ENCODE assay signal across 8 mouse cellular contexts in the genomic region with DNA sequence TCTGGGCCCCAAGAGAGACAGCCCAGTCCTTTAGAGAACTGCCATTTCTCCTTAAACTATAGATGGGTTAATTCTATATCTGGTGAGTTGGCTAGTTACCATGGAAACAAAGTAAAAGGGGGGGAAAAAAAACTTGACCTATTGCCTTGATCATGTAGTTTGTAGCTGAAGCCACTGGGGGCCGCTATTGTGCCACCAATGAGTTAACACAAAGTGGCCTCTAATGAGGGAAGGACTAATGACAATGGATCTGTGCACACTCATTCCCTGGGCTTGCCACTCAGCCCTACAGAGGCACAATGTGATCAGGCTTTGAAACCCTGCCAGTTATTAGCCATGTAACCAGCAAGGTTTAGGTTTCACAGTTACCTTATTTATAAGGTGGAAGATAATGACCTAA. TPM values are rescaled to one million over a fixed set of nuclear protein-coding genes. Genes with fewer than 3 reads are reported as not detected.
A peak's percentile ranks its signal among the peaks of the same experiment; 100 is the strongest.
DNase-seq lines count a peak whose midpoint lies in the region; ATAC-seq and TF ChIP-seq lines count a peak whose summit lies in the region.
"Had no signal": no experiment of that assay in that cellular context is flagged by ENCODE, and none has a peak within 500 bp of the region (broad histone marks: within the 10 kb centered on the region; RNA-seq: fewer than 3 reads in every experiment).

No protein-coding gene starts in this region.

- H3K27me3 ChIP-seq in hindbrain, embryonic 13.5 days = no peaks in the 10 kb centered on the region
- no peaks in the 10 kb centered on the region for H3K27me3 ChIP-seq in liver, postnatal 0 days (ENCODE audit: insufficient read depth, low read length)
- H3K27me3 ChIP-seq in neural tube, embryonic 15.5 days (replicated peaks) = no peaks in the 10 kb centered on the region
- H3K27me3 ChIP-seq: neural tube, embryonic 12.5 days had no signal

- no peak overlapping the region for H3K4me3 ChIP-seq in hindbrain, embryonic 13.5 days
- H3K4me3 ChIP-seq in liver, postnatal 0 days (ENCODE audit: low read depth, low read length) = no peak overlapping the region
- no peak overlapping the region for H3K4me3 ChIP-seq in neural tube, embryonic 15.5 days (replicated peaks)
- H3K4me3 ChIP-seq: neural tube, embryonic 12.5 days had no signal

- H3K36me3 ChIP-seq in hindbrain, embryonic 13.5 days = peaks cover 2% of the 10 kb centered on the region
- no peaks in the 10 kb centered on the region for H3K36me3 ChIP-seq in liver, postnatal 0 days (replicated peaks; ENCODE audit: insufficient read depth, low read length)
- 0 out of 2 replicates have a peak, but pooled peaks cover 3% of the 10 kb centered on the region for H3K36me3 ChIP-seq in neural tube, embryonic 15.5 days

- TF ChIP-seq CTCF in liver, postnatal 0 days (IDR thresholded peaks at IDR 0.05; ENCODE audit: low read depth) = peak; percentile 91

- H3K4me2 ChIP-seq in hindbrain, embryonic 13.5 days = no peak overlapping the region
- no peak overlapping the region for H3K4me2 ChIP-seq in liver, postnatal 0 days (ENCODE audit: low read depth, low read length)
- no peak overlapping the region for H3K4me2 ChIP-seq in neural tube, embryonic 15.5 days
- H3K4me2 ChIP-seq: neural tube, embryonic 12.5 days had no signal

- no peak for TF ChIP-seq EP300 in liver, postnatal 0 days (IDR thresholded peaks at IDR 0.05; ENCODE audit: low read depth)

- H3K4me1 ChIP-seq in hindbrain, embryonic 13.5 days (replicated peaks) = peaks cover 42% of the 10 kb centered on the region
- H3K4me1 ChIP-seq in liver, postnatal 0 days (ENCODE audit: insufficient read depth) = peaks cover 11% of the 10 kb centered on the region
- H3K4me1 ChIP-seq in neural tube, embryonic 15.5 days = peaks cover 42% of the 10 kb centered on the region

- WGBS in hindbrain, embryonic 13.5 days = 0% methylated on average over 1 of the region's 1 CpGs
- 0% methylated on average over 1 of the region's 1 CpGs for WGBS in liver, postnatal 0 days (ENCODE audit: insufficient replicate concordance)
- 0% methylated on average over 1 of the region's 1 CpGs for WGBS in neural tube, embryonic 15.5 days

- DNase-seq in right cerebral cortex, postnatal 10 days (ENCODE audit: low spot score in 2 of 2) = peak; percentile 82 to 88
- DNase-seq in right cerebral cortex, postnatal 36 days (ENCODE audit: low spot score in 2 of 2) = no peak
- DNase-seq in ZHBTc4 (ENCODE audit: low read depth, low spot score) = peak; percentile 86
- DNase-seq in embryo, embryonic 10 days (ENCODE audit: low spot score) = peak; percentile 82
- DNase-seq in liver, postnatal 0 days = peak; percentile 79

- no peak for ATAC-seq in hindbrain, embryonic 13.5 days (ENCODE audit: low FRiP score)
- ATAC-seq in liver, postnatal 0 days = no peak
- no peak for ATAC-seq in neural tube, embryonic 15.5 days (ENCODE audit: low FRiP score)

- H3K9ac ChIP-seq in hindbrain, embryonic 13.5 days = peak overlapping the region; percentile 30; the same call in 1 of the 2 replicates
- H3K9ac ChIP-seq in liver, postnatal 0 days (replicated peaks) = no peak overlapping the region
- no peak overlapping the region for H3K9ac ChIP-seq in neural tube, embryonic 15.5 days (replicated peaks)
- H3K9ac ChIP-seq: neural tube, embryonic 12.5 days had no signal

- H3K9me3 ChIP-seq in hindbrain, embryonic 13.5 days = no peaks in the 10 kb centered on the region
- no peaks in the 10 kb centered on the region for H3K9me3 ChIP-seq in liver, postnatal 0 days (ENCODE audit: low read length)
- no peaks in the 10 kb centered on the region for H3K9me3 ChIP-seq in neural tube, embryonic 15.5 days (replicated peaks)
- H3K9me3 ChIP-seq: neural tube, embryonic 12.5 days had no signal

- H3K27ac ChIP-seq in hindbrain, embryonic 13.5 days = peak overlapping the region; percentile 62
- H3K27ac ChIP-seq in liver, postnatal 0 days (ENCODE audit: low read depth) = no peak overlapping the region
- H3K27ac ChIP-seq in neural tube, embryonic 15.5 days (replicated peaks) = peak overlapping the region; percentile 69
- H3K27ac ChIP-seq: neural tube, embryonic 12.5 days had no signal

RNA-seq across cellular contexts. Expression of gene Rce1, which starts 3.4 kb away (rescaled TPM):
- 52.0 and 54.2 TPM in 2 replicates for polyA plus RNA-seq in hindbrain, embryonic 13.5 days (2015; fragmentation: Nextera tagmentation; extraction: Ambion mirVana)
- polyA plus RNA-seq in liver, postnatal 0 days (2015; fragmentation: Nextera tagmentation; extraction: Ambion mirVana) = 16.6 and 17.3 TPM in 2 replicates
- polyA plus RNA-seq in neural tube, embryonic 15.5 days (2015; fragmentation: Nextera tagmentation; extraction: Ambion mirVana) = 49.1 and 49.8 TPM in 2 replicates

RNA-seq across cellular contexts. Expression of gene Lrfn4, which starts 13.4 kb away (rescaled TPM):
- 9.0 and 10.4 TPM in 2 replicates for polyA plus RNA-seq in hindbrain, embryonic 13.5 days (2015; fragmentation: Nextera tagmentation; extraction: Ambion mirVana)
- polyA plus RNA-seq in liver, postnatal 0 days (2015; fragmentation: Nextera tagmentation; extraction: Ambion mirVana) = 0.15 and 0.21 TPM in 2 replicates
- 10.5 and 12.5 TPM in 2 replicates for polyA plus RNA-seq in neural tube, embryonic 15.5 days (2015; fragmentation: Nextera tagmentation; extraction: Ambion mirVana)

Comparison
In these comparisons a context has a peak if more than half of its experiments do, and no peak if none do; other contexts are left out.
1. DNase-seq: peak in right cerebral cortex, postnatal 10 days (2 of 2), ZHBTc4 (single experiment), embryo, embryonic 10 days (single experiment) and liver, postnatal 0 days (single experiment); none in right cerebral cortex, postnatal 36 days (0 of 2).